Mouse (Mus musculus) liver, adult (tissue): Measurements from ENCODE around the gene Trio.

Source experiments
- GATA4 ChIP-seq: IDR thresholded peaks from 2 replicates; pipeline ENCODE4 v1.6.1; 2014; ENCODE audit warnings: mild to moderate bottlenecking, low read length; ENCODE audit not compliant: insufficient replicate concordance

Gene Trio

GRCm38 (mm10) chr15:27697632-27698031, 328.0 kb downstream of the Trio start:
- TF ChIP-seq GATA4, result no peak

GRCm38 (mm10) chr15:27693235-27693634, 332.4 kb downstream of the Trio start:
- TF ChIP-seq GATA4, result no peak

- TF ChIP-seq GATA4, result no peak
These were observed 333.5 kb downstream of the Trio start for GRCm38 (mm10) chr15:27692161-27692560.

GRCm38 (mm10) chr15:27691213-27691612, 334.4 kb downstream of the Trio start:
- TF ChIP-seq GATA4, result no peak

- no peak for TF ChIP-seq GATA4
These were observed 337.5 kb downstream of the Trio start for GRCm38 (mm10) chr15:27688041-27688651.

- TF ChIP-seq GATA4, result no peak
These were observed 340.8 kb downstream of the Trio start for GRCm38 (mm10) chr15:27684813-27685212.

- no peak for TF ChIP-seq GATA4
These were observed 342.4 kb downstream of the Trio start for GRCm38 (mm10) chr15:27683206-27683605.

GRCm38 (mm10) chr15:27682619-27683018, 343.0 kb downstream of the Trio start:
- TF ChIP-seq GATA4, result no peak

GRCm38 (mm10) chr15:27681419-27682187, 344.0 kb downstream of the Trio start, which contains the start of gene Otulinl:
Gene Otulinl, minus strand, starts transcription at chr15:27681579.
- no peak for TF ChIP-seq GATA4

- TF ChIP-seq GATA4, result no peak
These were observed 344.7 kb downstream of the Trio start for GRCm38 (mm10) chr15:27680997-27681396.
